Mouse (Mus musculus) embryo, embryonic 9.5 days (tissue): ENCODE measurements around the gene Cmtr1.
"Not testable (repeated sequence)": the region's sequence is repeated elsewhere in the genome, so short reads cannot be mapped to it uniquely, and the experiment has no call there.

Source experiments
- DNase-seq: peaks from one replicate; pipeline ENCODE4 v3.0.0-alpha.2; 2017; ENCODE audit errors: extremely low spot score

Gene Cmtr1

GRCm38 (mm10) chr17:29660076-29660761, at the start of gene Cmtr1:
Gene Cmtr1, plus strand, starts transcription at chr17:29660595.
- DNase-seq: peak; percentile 97

- DNase-seq: not testable (repeated sequence)
Observed at GRCm38 (mm10) chr17:29613453-29613852, 46.9 kb upstream of the Cmtr1 start.

GRCm38 (mm10) chr17:29614115-29615023, 46.0 kb upstream of the Cmtr1 start, which contains the start of the genes Rnf8 and Gm28043:
Gene Rnf8, plus strand, starts transcription at chr17:29614790.
Gene Gm28043, plus strand, starts transcription at chr17:29614876.
- peak; percentile 94 for DNase-seq

DNA sequence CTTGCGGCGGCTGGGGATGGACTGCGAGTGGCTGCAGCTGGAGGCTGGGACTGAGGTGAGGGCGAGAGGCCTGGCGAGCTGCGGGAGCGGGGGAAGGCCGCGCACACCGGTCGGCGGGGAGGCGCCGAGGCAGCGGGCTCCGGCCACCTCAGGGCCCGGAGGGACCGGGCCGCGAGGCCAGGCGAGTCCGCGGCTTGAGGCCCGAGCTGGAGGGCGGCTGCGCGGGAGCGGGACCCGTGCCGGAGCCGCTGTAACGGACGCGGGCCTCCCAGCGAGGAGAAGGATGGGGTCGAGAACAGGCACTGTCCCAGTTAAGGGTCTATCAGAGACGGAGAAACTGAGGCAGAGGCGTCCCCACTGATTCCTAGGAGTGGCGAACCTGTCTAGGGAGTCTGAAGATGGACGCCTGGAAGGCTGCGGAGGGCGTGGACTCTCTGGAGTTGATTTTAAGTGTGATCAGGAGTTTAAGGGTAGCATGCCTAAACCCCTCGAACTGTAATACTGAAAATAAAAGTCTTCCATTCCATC, 45.3 kb upstream of the Cmtr1 start:
- peak; percentile 29 for DNase-seq

GRCm38 (mm10) chr17:29615616-29616015, 44.8 kb upstream of the Cmtr1 start:
- peak; percentile 23 for DNase-seq

DNA sequence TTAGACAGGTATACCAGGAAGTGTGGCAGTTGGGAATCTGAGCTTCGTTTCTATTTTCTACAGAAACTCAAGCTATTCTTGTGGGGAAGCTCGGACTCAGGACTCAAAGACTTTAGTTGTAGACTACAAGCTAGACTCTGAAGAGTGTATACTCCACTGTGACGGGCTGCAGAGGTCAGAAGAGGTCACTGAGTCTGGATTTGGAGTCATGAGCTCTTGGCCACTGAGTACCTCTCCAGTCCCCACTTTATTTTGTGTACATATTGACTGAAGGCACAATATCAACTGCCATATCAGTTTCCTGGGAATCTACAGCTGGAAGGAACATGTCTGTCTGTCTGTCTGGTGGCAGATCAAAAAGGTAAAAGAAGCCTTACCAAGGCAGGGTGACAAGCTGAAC, 41.2 kb upstream of the Cmtr1 start:
- no peak for DNase-seq

GRCm38 (mm10) chr17:29623488-29623887, 36.9 kb upstream of the Cmtr1 start:
- DNase-seq: no peak

DNA sequence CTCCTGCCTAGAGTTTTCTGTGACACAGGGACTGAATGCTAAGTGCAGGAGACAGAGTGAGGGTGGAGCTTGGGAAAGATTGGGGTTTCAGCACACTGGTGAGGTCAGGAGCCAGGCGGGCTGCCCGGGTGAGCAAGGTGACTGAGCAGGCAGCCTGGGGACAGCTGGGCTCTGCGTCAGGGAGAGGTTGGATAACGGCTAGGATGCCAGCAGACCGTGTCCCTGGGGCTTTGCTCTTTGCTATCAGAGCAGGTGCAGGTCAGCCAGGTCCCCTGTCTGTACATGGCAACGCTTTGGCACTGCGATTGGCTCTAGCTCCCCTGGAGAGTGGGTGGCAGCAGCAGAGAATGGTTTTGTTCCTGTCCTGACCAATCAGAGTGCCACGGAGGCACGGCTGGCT, 33.1 kb upstream of the Cmtr1 start:
- DNase-seq: no peak

DNA sequence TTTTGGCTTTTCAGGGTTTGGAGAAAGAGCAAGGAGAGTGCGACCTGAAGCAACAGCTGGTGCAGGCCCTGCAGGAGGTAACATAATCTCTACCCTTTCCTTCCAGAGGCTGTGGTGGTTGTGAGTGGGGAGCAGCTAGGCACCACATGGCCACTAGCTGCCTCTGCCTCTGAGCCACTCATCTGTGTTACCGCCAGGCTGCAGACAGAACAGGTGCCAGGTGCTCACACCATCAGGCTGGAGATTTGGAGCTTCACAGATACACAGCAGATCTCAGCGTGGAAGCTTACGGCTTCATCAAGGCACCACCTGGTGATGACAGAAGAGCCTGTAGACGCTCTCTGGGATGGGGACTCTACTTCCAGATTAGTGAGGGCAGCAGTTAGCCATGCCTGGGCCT, 31.4 kb upstream of the Cmtr1 start:
- no peak for DNase-seq

GRCm38 (mm10) chr17:29629620-29630019, 30.8 kb upstream of the Cmtr1 start:
- DNase-seq: no peak

DNA sequence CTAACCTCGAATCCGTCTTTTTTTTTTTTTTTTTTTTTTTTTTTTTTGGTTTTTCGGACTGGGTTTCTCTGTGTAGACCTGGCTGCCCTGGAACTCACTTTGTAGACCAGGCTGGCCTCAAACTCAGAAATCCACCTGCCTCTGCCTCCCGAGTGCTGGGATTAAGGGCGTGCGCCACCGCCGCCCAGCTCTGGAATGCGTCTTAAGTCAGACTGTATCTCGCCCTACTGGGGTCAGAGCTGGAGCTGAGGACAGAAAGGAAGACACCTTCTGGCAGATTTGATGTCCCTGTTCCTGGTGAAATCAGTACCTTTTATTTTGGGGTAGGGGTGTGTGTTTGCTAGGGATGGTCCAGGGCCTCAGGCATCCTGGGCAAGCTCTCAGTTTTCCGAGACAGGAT, 28.1 kb upstream of the Cmtr1 start:
- DNase-seq: no peak

DNA sequence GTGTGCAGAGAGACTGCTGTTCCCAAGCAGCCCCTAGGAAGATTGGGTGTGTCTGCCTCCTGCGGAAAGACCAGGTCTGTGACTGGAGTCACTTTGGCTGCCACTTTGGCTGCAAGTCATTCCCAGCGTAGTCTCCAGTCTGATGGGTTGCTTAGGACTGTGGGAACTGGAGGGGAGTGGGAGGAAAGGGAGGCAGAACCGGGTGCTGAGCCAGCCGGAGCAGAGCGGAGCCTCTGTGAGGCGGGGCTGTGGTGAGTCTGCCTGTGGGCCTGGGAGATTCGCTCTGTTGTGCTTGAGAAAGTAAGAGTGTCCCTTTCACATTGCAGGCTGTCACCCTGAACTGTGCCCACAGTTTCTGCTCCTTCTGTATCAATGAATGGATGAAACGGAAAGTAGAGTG, 24.9 kb upstream of the Cmtr1 start:
- DNase-seq: no peak

DNA sequence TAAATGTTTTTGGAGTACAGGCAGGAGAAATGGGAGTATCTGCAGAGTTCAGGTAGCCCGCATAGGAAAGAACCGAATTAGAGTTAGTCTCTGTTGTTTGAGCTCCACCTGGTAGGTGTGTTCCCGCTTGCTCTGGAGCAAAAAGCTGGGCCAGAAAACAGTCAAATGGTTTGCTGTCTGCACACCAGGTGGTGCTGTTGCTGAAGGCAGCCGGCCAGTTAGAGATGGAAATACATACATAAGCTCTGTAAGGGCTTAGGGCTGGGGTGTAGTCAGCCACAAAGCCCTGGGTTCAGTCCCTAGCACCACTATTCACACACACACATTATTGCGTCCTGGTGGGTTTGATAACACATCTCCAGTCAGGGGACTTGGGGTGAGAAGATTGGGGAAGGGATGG, 24.3 kb upstream of the Cmtr1 start:
- DNase-seq: no peak

GRCm38 (mm10) chr17:29637377-29637776, 23.0 kb upstream of the Cmtr1 start:
- DNase-seq: no peak

- no peak for DNase-seq
Observed at GRCm38 (mm10) chr17:29637895-29638294, 22.5 kb upstream of the Cmtr1 start.

- DNase-seq: no peak
Observed at GRCm38 (mm10) chr17:29640971-29641370, 19.4 kb upstream of the Cmtr1 start.

DNA sequence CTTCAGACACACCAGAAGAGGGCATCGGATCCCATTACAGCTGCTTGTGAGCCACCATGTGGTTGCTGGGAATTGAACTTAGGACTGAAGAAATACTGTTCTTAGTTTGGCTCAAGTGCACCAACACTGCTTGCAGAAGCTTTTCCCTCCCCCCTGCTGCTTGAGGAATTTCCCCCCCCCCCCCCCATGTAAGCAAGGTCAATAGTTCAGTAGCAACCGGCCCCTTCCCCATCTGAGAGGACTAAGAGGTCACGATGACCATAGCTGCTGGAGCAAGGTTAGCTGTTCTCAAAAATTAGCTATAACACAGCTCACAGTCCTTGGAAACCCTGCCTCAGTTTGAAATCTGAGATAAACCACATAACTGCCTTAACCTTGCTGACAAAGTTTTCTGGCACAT, 18.2 kb upstream of the Cmtr1 start:
- DNase-seq: no peak

DNA sequence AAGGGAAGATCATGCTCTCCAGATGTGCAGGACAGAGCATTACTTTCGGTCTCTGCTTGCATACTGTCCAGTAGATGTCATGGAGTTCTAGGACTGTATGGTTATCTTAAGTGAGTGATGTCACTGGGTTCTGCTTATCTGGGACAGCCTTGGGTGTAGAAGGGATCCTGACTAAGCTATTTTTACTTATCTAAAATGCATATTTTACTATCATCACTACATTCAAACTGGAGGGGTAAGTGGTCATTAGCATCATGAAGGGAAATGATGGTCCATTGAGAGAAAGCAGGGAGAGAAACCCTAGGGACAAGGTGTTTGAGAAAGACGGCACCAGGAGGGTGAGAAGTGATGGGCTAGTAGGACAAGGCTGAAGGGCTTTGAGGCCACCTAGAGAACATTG, 2.1 kb upstream of the Cmtr1 start:
- no peak for DNase-seq

DNA sequence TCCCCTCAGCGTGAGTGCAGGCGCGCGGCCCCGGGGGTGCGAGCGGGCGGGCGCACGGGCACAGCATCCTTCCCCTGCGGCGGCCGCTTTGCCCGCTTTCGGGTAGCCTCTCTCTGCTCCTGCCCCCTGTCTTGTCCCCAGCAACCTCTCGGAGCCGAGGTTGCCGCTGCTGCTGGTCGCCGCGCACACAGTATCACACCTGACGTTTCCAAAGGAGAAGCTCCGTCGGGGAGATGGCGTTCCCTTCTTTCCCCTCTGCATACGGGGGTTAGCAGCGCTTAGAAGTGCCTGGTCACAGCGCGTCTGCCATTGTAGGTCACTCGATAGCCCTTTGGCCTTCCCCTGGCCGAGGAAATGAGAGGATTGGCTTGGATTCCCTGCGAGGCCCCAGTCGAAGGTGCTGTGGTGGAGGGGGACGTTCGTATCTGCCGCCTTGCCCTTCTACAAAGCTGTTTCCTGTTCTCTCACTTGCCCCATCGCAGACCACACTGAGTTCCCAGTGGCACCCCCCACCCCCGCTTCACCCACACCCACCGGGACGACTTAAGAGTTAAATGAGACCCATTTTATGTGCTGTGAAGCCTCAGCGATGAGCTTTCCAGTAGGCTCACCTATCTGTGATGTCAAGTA, 482 bp downstream of the Cmtr1 start:
- DNase-seq: no peak

GRCm38 (mm10) chr17:29662145-29662544, 1.8 kb downstream of the Cmtr1 start:
- DNase-seq: no peak

DNA sequence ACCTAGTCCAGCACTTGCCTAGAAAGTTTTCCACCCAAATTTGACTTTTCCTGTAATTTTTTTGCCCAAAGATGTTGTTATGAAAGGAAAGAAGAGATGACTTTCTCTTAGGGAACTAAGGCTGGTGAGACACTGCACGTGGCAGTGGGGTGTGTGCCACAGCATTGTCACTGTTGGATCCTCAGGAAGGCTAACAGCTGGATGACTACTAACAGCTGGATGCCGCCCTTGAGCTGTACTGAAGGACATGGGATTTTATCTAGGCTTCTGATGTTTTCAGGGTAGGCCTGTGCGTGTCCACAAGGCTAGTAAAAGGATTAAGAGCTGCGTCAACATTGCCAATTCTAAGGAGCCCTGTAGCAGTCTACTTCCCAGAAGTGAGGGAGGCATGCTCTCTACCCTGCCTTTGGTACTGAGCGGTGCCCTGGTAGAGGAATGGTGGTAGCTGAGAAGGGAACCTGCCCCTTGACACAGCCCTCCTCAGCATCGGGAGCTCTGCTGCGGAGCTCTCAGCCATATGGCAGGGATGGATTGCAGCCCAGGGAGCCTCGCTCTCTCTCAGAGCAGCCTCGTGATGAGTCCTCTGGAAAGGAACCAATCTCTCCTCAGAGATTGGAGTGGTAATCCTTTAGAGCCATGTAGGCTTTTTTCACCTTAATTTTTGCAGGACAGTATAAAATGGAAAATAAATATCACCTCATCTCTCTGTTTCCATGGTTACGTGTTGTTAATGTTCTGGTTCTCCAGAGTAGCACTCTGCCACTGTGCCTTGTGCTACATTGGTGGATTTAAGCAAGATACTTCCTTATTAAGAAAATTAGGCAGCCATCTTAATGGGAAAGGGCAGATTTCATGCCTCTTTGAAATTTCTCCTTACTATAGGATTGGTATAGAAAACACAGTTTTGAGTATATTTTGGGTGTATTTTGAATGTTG, 7.9 kb downstream of the Cmtr1 start:
- DNase-seq: no peak
